Mouse (Mus musculus) hindbrain, embryonic 15.5 days (tissue): ENCODE data around the gene Maml3. TPM values are rescaled to one million over a fixed set of nuclear protein-coding genes. Genes with fewer than 3 reads are reported as not detected.

ENCODE experiments used
- ATAC-seq: fragments of 200-750 bp; cut with Nextera tagmentation; 2 replicates; pipeline ENCODE4 v1.8.0; 2017; ENCODE audit warnings: low read depth, moderate number of reproducible peaks, moderate TSS enrichment; ENCODE audit not compliant: low FRiP score
- H3K27ac ChIP-seq: fragments of 300-500 bp; sonication (generic); replicated peaks from 2 replicates; pipeline ENCODE4 v1.5.1; 2015; ENCODE audit warnings: mild to moderate bottlenecking, inconsistent platforms
- H3K27me3 ChIP-seq: fragments of 300-500 bp; sonication (generic); 2 replicates; pipeline ENCODE4 v1.6.1; 2015; ENCODE audit warnings: control low read depth, inconsistent platforms
- H3K36me3 ChIP-seq: fragments of 300-500 bp; sonication (generic); 2 replicates; pipeline ENCODE4 v1.6.1; 2015; ENCODE audit warnings: control low read depth, inconsistent platforms
- H3K4me1 ChIP-seq: fragments of 300-500 bp; sonication (generic); replicated peaks from 2 replicates; pipeline ENCODE4 v1.6.1; 2015; ENCODE audit warnings: control low read depth, inconsistent platforms
- H3K4me2 ChIP-seq: fragments of 300-500 bp; sonication (generic); 2 replicates; pipeline ENCODE4 v1.6.1; 2015; ENCODE audit warnings: moderate library complexity, mild to moderate bottlenecking, inconsistent platforms
- H3K4me3 ChIP-seq: fragments of 300-500 bp; sonication (generic); 2 replicates; pipeline ENCODE4 v1.5.1; 2015; ENCODE audit warnings: mild to moderate bottlenecking, inconsistent platforms
- H3K9ac ChIP-seq: fragments of 300-500 bp; sonication (generic); 2 replicates; pipeline ENCODE4 v1.6.1; 2015; ENCODE audit warnings: inconsistent platforms
- H3K9me3 ChIP-seq: fragments of 300-500 bp; sonication (generic); 2 replicates; pipeline ENCODE4 v1.6.1; 2016; ENCODE audit warnings: control low read depth, inconsistent platforms
- WGBS: fragments of 180-500 bp; shearing (Covaris S2); methylation state at CpG from one replicate; pipeline ENCODE4 v1.1.7; 2015; 5-methylcytosine and 5-hydroxymethylcytosine counted together
- polyA plus RNA-seq: library from polyadenylated mRNA; unstranded; fragments of >200 nt; fragmentation: Nextera tagmentation; extraction: Ambion mirVana; gene quantifications from 2 replicates; pipeline ENCODE4 v1.2.1, GENCODE M21; 2015

The Maml3 gene
- polyA plus RNA-seq, 1 experiment from 2014 or later, result 7.8 TPM

GRCm38 (mm10) chr3:51773587-51773986 is 331.3 kb downstream of the Maml3 start:
- H3K27ac ChIP-seq, result no peak overlapping the region
- no peak overlapping the region for H3K9ac ChIP-seq
- H3K9me3 ChIP-seq, result no peaks in the 10 kb centered on the region
- H3K4me3 ChIP-seq, result no peak overlapping the region
- no peaks in the 10 kb centered on the region for H3K27me3 ChIP-seq
- WGBS, result 90% methylated on average over 5 of the region's 5 CpGs
- no peak for ATAC-seq
- H3K36me3 ChIP-seq, result no peaks in the 10 kb centered on the region
- no peak overlapping the region for H3K4me2 ChIP-seq
- peaks cover 16% of the 10 kb centered on the region for H3K4me1 ChIP-seq

GRCm38 (mm10) chr3:51771839-51772630 is 332.8 kb downstream of the Maml3 start:
- H3K36me3 ChIP-seq, result no peaks in the 10 kb centered on the region
- no peaks in the 10 kb centered on the region for H3K9me3 ChIP-seq
- peak overlapping the region; percentile 39; the same call in 1 of the 2 replicates for H3K27ac ChIP-seq
- H3K4me3 ChIP-seq, result no peak overlapping the region
- 0 out of 2 replicates have a peak, but pooled peaks have one; percentile 42 for ATAC-seq
- no peak overlapping the region for H3K4me2 ChIP-seq
- no peaks in the 10 kb centered on the region for H3K27me3 ChIP-seq
- no peak overlapping the region for H3K9ac ChIP-seq
- 58% methylated on average over 9 of the region's 9 CpGs for WGBS
- H3K4me1 ChIP-seq, result peaks cover 14% of the 10 kb centered on the region; the same call in 1 of the 2 replicates

GRCm38 (mm10) chr3:51769196-51769595 is 335.7 kb downstream of the Maml3 start:
- Histone ChIP-seq H3K4me1 (peaks cover 14% of the 10 kb centered on the region; the same call in 1 of the 2 replicates), H3K4me3 (no peak overlapping the region), H3K27ac (no peak overlapping the region), H3K9ac (no peak overlapping the region), H3K27me3 (no peaks in the 10 kb centered on the region), H3K4me2 (no peak overlapping the region), H3K9me3 (no peaks in the 10 kb centered on the region), H3K36me3 (no peaks in the 10 kb centered on the region)
- WGBS, result 91% methylated on average over 6 of the region's 6 CpGs
- ATAC-seq, result no peak

- Histone ChIP-seq H3K4me1 (peaks cover 28% of the 10 kb centered on the region), H3K4me2 (no peak overlapping the region), H3K9me3 (no peaks in the 10 kb centered on the region), H3K36me3 (no peaks in the 10 kb centered on the region), H3K4me3 (no peak overlapping the region), H3K27ac (no peak overlapping the region), H3K27me3 (no peaks in the 10 kb centered on the region), H3K9ac (no peak overlapping the region)
- 74% methylated on average over 12 of the region's 12 CpGs for WGBS
- no peak for ATAC-seq
Observed at GRCm38 (mm10) chr3:51765220-51765923, 339.5 kb downstream of the Maml3 start.

- ATAC-seq, result no peak
- H3K27ac ChIP-seq, result no peak overlapping the region
- H3K4me1 ChIP-seq, result peaks cover 28% of the 10 kb centered on the region
- no peak overlapping the region for H3K4me2 ChIP-seq
- whole genome bisulfite sequencing, result 91% methylated on average over 3 of the region's 3 CpGs
- no peaks in the 10 kb centered on the region for H3K36me3 ChIP-seq
- H3K9ac ChIP-seq, result no peak overlapping the region
- no peaks in the 10 kb centered on the region for H3K27me3 ChIP-seq
- H3K9me3 ChIP-seq, result no peaks in the 10 kb centered on the region
- H3K4me3 ChIP-seq, result no peak overlapping the region
Observed at GRCm38 (mm10) chr3:51764175-51764574, 340.7 kb downstream of the Maml3 start.

- H3K9ac ChIP-seq, result no peak overlapping the region
- H3K9me3 ChIP-seq, result no peaks in the 10 kb centered on the region
- no peak overlapping the region for H3K4me3 ChIP-seq
- WGBS, result 87% methylated on average over 10 of the region's 10 CpGs
- H3K36me3 ChIP-seq, result no peaks in the 10 kb centered on the region
- no peaks in the 10 kb centered on the region for H3K27me3 ChIP-seq
- peak overlapping the region; percentile 54 for H3K27ac ChIP-seq
- ATAC-seq, result peak; percentile 68; the same call in 1 of the 2 replicates
- peaks cover 24% of the 10 kb centered on the region for H3K4me1 ChIP-seq
- H3K4me2 ChIP-seq, result no peak overlapping the region
Observed at GRCm38 (mm10) chr3:51762900-51763299, 342.0 kb downstream of the Maml3 start.

GRCm38 (mm10) chr3:51759534-51759933 is 345.3 kb downstream of the Maml3 start:
- Histone ChIP-seq H3K9ac (no peak overlapping the region), H3K4me3 (no peak overlapping the region), H3K36me3 (no peaks in the 10 kb centered on the region), H3K4me1 (peaks cover 22% of the 10 kb centered on the region), H3K27me3 (no peaks in the 10 kb centered on the region), H3K9me3 (no peaks in the 10 kb centered on the region), H3K27ac (no peak overlapping the region), H3K4me2 (no peak overlapping the region)
- no peak for ATAC-seq
- 81% methylated on average over 3 of the region's 3 CpGs for WGBS

GRCm38 (mm10) chr3:51757032-51757431 is 347.8 kb downstream of the Maml3 start:
- Histone ChIP-seq H3K9me3 (no peaks in the 10 kb centered on the region), H3K9ac (no peak overlapping the region), H3K4me3 (no peak overlapping the region), H3K27ac (no peak overlapping the region), H3K36me3 (no peaks in the 10 kb centered on the region), H3K4me1 (peaks cover 13% of the 10 kb centered on the region), H3K27me3 (no peaks in the 10 kb centered on the region), H3K4me2 (no peak overlapping the region)
- ATAC-seq, result no peak
- 94% methylated on average over 5 of the region's 5 CpGs for WGBS

GRCm38 (mm10) chr3:51756283-51756682 is 348.6 kb downstream of the Maml3 start:
- no peak for ATAC-seq
- no peaks in the 10 kb centered on the region for H3K36me3 ChIP-seq
- 78% methylated on average over 5 of the region's 5 CpGs for WGBS
- H3K9ac ChIP-seq, result no peak overlapping the region
- no peaks in the 10 kb centered on the region for H3K27me3 ChIP-seq
- H3K27ac ChIP-seq, result no peak overlapping the region
- H3K4me3 ChIP-seq, result no peak overlapping the region
- H3K4me1 ChIP-seq, result peaks cover 13% of the 10 kb centered on the region
- no peak overlapping the region for H3K4me2 ChIP-seq
- H3K9me3 ChIP-seq, result no peaks in the 10 kb centered on the region

GRCm38 (mm10) chr3:51753262-51753661 is 351.6 kb downstream of the Maml3 start:
- H3K27ac ChIP-seq, result no peak overlapping the region
- H3K36me3 ChIP-seq, result no peaks in the 10 kb centered on the region
- no peak overlapping the region for H3K9ac ChIP-seq
- no peak for ATAC-seq
- no peak overlapping the region for H3K4me2 ChIP-seq
- no peak overlapping the region for H3K4me3 ChIP-seq
- H3K27me3 ChIP-seq, result no peaks in the 10 kb centered on the region
- 89% methylated on average over 5 of the region's 5 CpGs for WGBS
- H3K4me1 ChIP-seq, result peaks cover 36% of the 10 kb centered on the region
- no peaks in the 10 kb centered on the region for H3K9me3 ChIP-seq

GRCm38 (mm10) chr3:51751440-51751839 is 353.4 kb downstream of the Maml3 start:
- Histone ChIP-seq H3K9ac (no peak overlapping the region), H3K4me3 (no peak overlapping the region), H3K4me2 (no peak overlapping the region), H3K9me3 (no peaks in the 10 kb centered on the region), H3K36me3 (no peaks in the 10 kb centered on the region), H3K27ac (peak overlapping the region; percentile 82; the same call in 1 of the 2 replicates), H3K4me1 (peaks cover 36% of the 10 kb centered on the region), H3K27me3 (no peaks in the 10 kb centered on the region)
- WGBS, result 52% methylated on average over 12 of the region's 12 CpGs
- no peak for ATAC-seq

- H3K36me3 ChIP-seq, result no peaks in the 10 kb centered on the region
Observed at GRCm38 (mm10) chr3:51749812-51750481, 354.9 kb downstream of the Maml3 start.

More at GRCm38 (mm10) chr3:51749812-51750481, 354.9 kb downstream of the Maml3 start:
- H3K27ac ChIP-seq, result peak overlapping the region; percentile 82
- H3K9ac ChIP-seq, result no peak overlapping the region
- peak; percentile 42; the same call in 1 of the 2 replicates for ATAC-seq
- no peaks in the 10 kb centered on the region for H3K27me3 ChIP-seq
- H3K4me2 ChIP-seq, result no peak overlapping the region
- H3K4me3 ChIP-seq, result no peak overlapping the region
- no peaks in the 10 kb centered on the region for H3K9me3 ChIP-seq
- 13% methylated on average over 8 of the region's 8 CpGs for WGBS
- H3K4me1 ChIP-seq, result peaks cover 36% of the 10 kb centered on the region
